Mouse (Mus musculus): ENCODE measurements at regions not wholly inside any gene's neighbourhood (a gene's known extent, or its start where the extent isn't known, plus 50 kb on each side); places are given as distances from the start of the nearest gene placed in this dataset.

GRCm38 (mm10) chr12:71773891-71774290 lies 57.0 kb upstream of the Daam1 start:
- Histone ChIP-seq H3K4me1 (ENCODE audit: control insufficient read depth, insufficient read depth, low read length) (peaks cover 11% of the 10 kb centered on the region; the same call in 1 of the 2 replicates), H3K4me3 (ENCODE audit: low read depth, low read length) (no peak overlapping the region), H3K27ac (replicated peaks; ENCODE audit: low read depth, low read length) (no peak overlapping the region), H3K27me3 (ENCODE audit: control insufficient read depth, insufficient read depth, low read length) (no peaks in the 10 kb centered on the region), H3K36me3 (ENCODE audit: control insufficient read depth, insufficient read depth, low read length) (no peaks in the 10 kb centered on the region), H3K4me2 (ENCODE audit: low read depth, severe bottlenecking) (no peak overlapping the region), H3K9me3 (ENCODE audit: control insufficient read depth, low read length) (no peaks in the 10 kb centered on the region), H3K9ac (ENCODE audit: low read length) (no peak overlapping the region)
- DNase-seq (ENCODE audit: low spot score) (no peak), ATAC-seq (ENCODE audit: insufficient number of reproducible peaks, low FRiP score, low TSS enrichment, low read depth) (no peak)
- WGBS = 84% methylated on average over 9 of the region's 9 CpGs

- Histone ChIP-seq H3K36me3 (ENCODE audit: control insufficient read depth, insufficient read depth, low read length) (no peaks in the 10 kb centered on the region), H3K9me3 (ENCODE audit: control insufficient read depth, low read length) (no peaks in the 10 kb centered on the region), H3K4me1 (ENCODE audit: control insufficient read depth, insufficient read depth, low read length) (peaks cover 14% of the 10 kb centered on the region), H3K4me2 (ENCODE audit: low read depth, severe bottlenecking) (no peak overlapping the region), H3K27me3 (ENCODE audit: control insufficient read depth, insufficient read depth, low read length) (no peaks in the 10 kb centered on the region), H3K4me3 (ENCODE audit: low read depth, low read length) (no peak overlapping the region), H3K27ac (replicated peaks; ENCODE audit: low read depth, low read length) (no peak overlapping the region), H3K9ac (ENCODE audit: low read length) (no peak overlapping the region)
- WGBS = 74% methylated on average over 12 of the region's 12 CpGs
- ATAC-seq (ENCODE audit: insufficient number of reproducible peaks, low FRiP score, low TSS enrichment, low read depth) (no peak), DNase-seq (ENCODE audit: low spot score) (no peak)
These were observed 55.8 kb upstream of the Daam1 start for GRCm38 (mm10) chr12:71775126-71775525.

GRCm38 (mm10) chr12:71778137-71778536 lies 52.7 kb upstream of the Daam1 start:
- Histone ChIP-seq H3K4me1 (ENCODE audit: control insufficient read depth, insufficient read depth, low read length) (peaks cover 14% of the 10 kb centered on the region), H3K9ac (ENCODE audit: low read length) (no peak overlapping the region), H3K4me3 (ENCODE audit: low read depth, low read length) (no peak overlapping the region), H3K27ac (replicated peaks; ENCODE audit: low read depth, low read length) (no peak overlapping the region), H3K4me2 (ENCODE audit: low read depth, severe bottlenecking) (peak overlapping the region; percentile 28), H3K9me3 (ENCODE audit: control insufficient read depth, low read length) (no peaks in the 10 kb centered on the region), H3K36me3 (ENCODE audit: control insufficient read depth, insufficient read depth, low read length) (no peaks in the 10 kb centered on the region), H3K27me3 (ENCODE audit: control insufficient read depth, insufficient read depth, low read length) (no peaks in the 10 kb centered on the region)
- DNase-seq (ENCODE audit: low spot score) (peak; percentile 44), ATAC-seq (ENCODE audit: insufficient number of reproducible peaks, low FRiP score, low TSS enrichment, low read depth) (no peak)
- 40% methylated on average over 14 of the region's 14 CpGs for WGBS

- Histone ChIP-seq H3K36me3 (ENCODE audit: control insufficient read depth, insufficient read depth, low read length) (no peaks in the 10 kb centered on the region), H3K27me3 (ENCODE audit: control insufficient read depth, insufficient read depth, low read length) (no peaks in the 10 kb centered on the region), H3K27ac (replicated peaks; ENCODE audit: low read depth, low read length) (no peak overlapping the region), H3K4me3 (ENCODE audit: low read depth, low read length) (no peak overlapping the region), H3K9ac (ENCODE audit: low read length) (no peak overlapping the region), H3K4me2 (ENCODE audit: low read depth, severe bottlenecking) (no peak overlapping the region), H3K9me3 (ENCODE audit: control insufficient read depth, low read length) (no peaks in the 10 kb centered on the region), H3K4me1 (ENCODE audit: control insufficient read depth, insufficient read depth, low read length) (peaks cover 14% of the 10 kb centered on the region)
- no peak for ATAC-seq (ENCODE audit: insufficient number of reproducible peaks, low FRiP score, low TSS enrichment, low read depth)
- no peak for DNase-seq (ENCODE audit: low spot score)
- 57% methylated on average over 3 of the region's 3 CpGs for WGBS
These were observed 51.9 kb upstream of the Daam1 start for GRCm38 (mm10) chr12:71778948-71779347.

- Histone ChIP-seq H3K9ac (ENCODE audit: low read length) (no peak overlapping the region), H3K4me1 (ENCODE audit: control insufficient read depth, insufficient read depth, low read length) (peaks cover 14% of the 10 kb centered on the region), H3K4me3 (ENCODE audit: low read depth, low read length) (no peak overlapping the region), H3K27ac (replicated peaks; ENCODE audit: low read depth, low read length) (no peak overlapping the region), H3K36me3 (ENCODE audit: control insufficient read depth, insufficient read depth, low read length) (no peaks in the 10 kb centered on the region), H3K4me2 (ENCODE audit: low read depth, severe bottlenecking) (no peak overlapping the region), H3K27me3 (ENCODE audit: control insufficient read depth, insufficient read depth, low read length) (no peaks in the 10 kb centered on the region), H3K9me3 (ENCODE audit: control insufficient read depth, low read length) (no peaks in the 10 kb centered on the region)
- ATAC-seq (ENCODE audit: insufficient number of reproducible peaks, low FRiP score, low TSS enrichment, low read depth) (peak; percentile 44; the same call in 1 of the 2 replicates), DNase-seq (ENCODE audit: low spot score) (peak; percentile 37)
- 23% methylated on average over 6 of the region's 6 CpGs for WGBS
These were observed 51.5 kb upstream of the Daam1 start for GRCm38 (mm10) chr12:71779418-71779817.

Measured in limb, embryonic 11.5 days (tissue).